Mouse (Mus musculus) liver, embryonic 14.5 days (tissue): ENCODE measurements around the gene Prex1.

ENCODE experiments used
- CTCF ChIP-seq: IDR thresholded peaks from 2 replicates; pipeline ENCODE4 v1.5.1; 2016; ENCODE audit warnings: antibody characterized with exemption, low read depth, control low read depth
- EP300 ChIP-seq: IDR thresholded peaks from 2 replicates; pipeline ENCODE4 v1.6.1; 2016; ENCODE audit warnings: antibody characterized with exemption, low read depth

- no peak for TF ChIP-seq CTCF
- no peak for TF ChIP-seq EP300
Measured at GRCm38 (mm10) chr2:166579361-166579760, 134.3 kb downstream of the Prex1 start.
